16 mouse cellular contexts compared by ENCODE assay signal in genomic region chr7:145007216-145007615, GRCm38 (mm10).
"Had no signal": no experiment of that assay in that cellular context is flagged by ENCODE, and none has a peak within 500 bp of the region (broad histone marks: within the 10 kb centered on the region; RNA-seq: fewer than 3 reads in every experiment).

No protein-coding gene starts in this region.

- H3K4me2 ChIP-seq: liver, embryonic 13.5 days; midbrain, embryonic 11.5 days had no signal

- ATAC-seq: intestine, embryonic 16.5 days had no signal

- H3K4me3 ChIP-seq: left cerebral cortex, adult 2 months; liver, embryonic 13.5 days had no signal

- H3K9ac ChIP-seq: liver, embryonic 13.5 days had no signal

- H3K27ac ChIP-seq: left cerebral cortex, adult 2 months; liver, embryonic 13.5 days; stomach, postnatal 0 days had no signal

- H3K36me3 ChIP-seq: liver, embryonic 13.5 days had no signal

- H3K9me3 ChIP-seq: liver, embryonic 13.5 days had no signal

- DNase-seq: kidney, adult 18-20 months; kidney, adult 9 months; kidney, postnatal 14 days; kidney, postnatal 4 days; liver, embryonic 13.5 days; lung, adult 2 months; lung, postnatal 14 days; lung, postnatal 4 days; midbrain, embryonic 14.5 days; thymus, adult 2 months; thymus, postnatal 14 days; thymus, postnatal 4 days had no signal

- H3K27me3 ChIP-seq: liver, embryonic 13.5 days had no signal
